Mouse (Mus musculus) stomach, embryonic 14.5 days (tissue): ENCODE measurements around the gene Rheb. TPM values are rescaled to one million over a fixed set of nuclear protein-coding genes. Genes with fewer than 3 reads are reported as not detected.

Experiments
- ATAC-seq: fragments of 200-750 bp; cut with Nextera tagmentation; 2 replicates; pipeline ENCODE4 v1.8.0; 2017; ENCODE audit warnings: low read depth, moderate TSS enrichment; ENCODE audit not compliant: insufficient number of reproducible peaks, insufficient read depth, low FRiP score
- H3K27ac ChIP-seq: fragments of 300-500 bp; sonication (generic); 2 replicates; pipeline ENCODE4 v1.5.1; 2014; ENCODE audit warnings: mild to moderate bottlenecking, low read length, moderate library complexity, mixed read lengths
- H3K27me3 ChIP-seq: fragments of 300-500 bp; sonication (generic); 2 replicates; pipeline ENCODE4 v1.6.1; 2014; ENCODE audit warnings: low read length, control low read depth, mixed read lengths; ENCODE audit not compliant: control insufficient read depth, insufficient read depth
- H3K36me3 ChIP-seq: fragments of 300-500 bp; sonication (generic); 2 replicates; pipeline ENCODE4 v1.6.1; 2014; ENCODE audit warnings: mild to moderate bottlenecking, control low read depth, low read length, moderate library complexity, mixed read lengths; ENCODE audit not compliant: control insufficient read depth, insufficient read depth
- H3K4me1 ChIP-seq: fragments of 300-500 bp; sonication (generic); 2 replicates; pipeline ENCODE4 v1.6.1; 2014; ENCODE audit warnings: low read length, control low read depth, mixed read lengths; ENCODE audit not compliant: control insufficient read depth, insufficient read depth
- H3K4me2 ChIP-seq: fragments of 300-500 bp; sonication (generic); replicated peaks from 2 replicates; pipeline ENCODE4 v1.6.1; 2014; ENCODE audit warnings: low read depth, low read length, control low read depth
- H3K4me3 ChIP-seq: fragments of 300-500 bp; sonication (generic); 2 replicates; pipeline ENCODE4 v1.5.1; 2014; ENCODE audit warnings: low read depth, low read length, control low read depth
- H3K9ac ChIP-seq: fragments of 300-500 bp; sonication (generic); replicated peaks from 2 replicates; pipeline ENCODE4 v1.6.1; 2014; ENCODE audit warnings: low read depth, mild to moderate bottlenecking, control low read depth, low read length, moderate library complexity, mixed read lengths
- H3K9me3 ChIP-seq: fragments of 300-500 bp; sonication (generic); 2 replicates; pipeline ENCODE4 v1.6.1; 2016; ENCODE audit warnings: low read depth, low read length, control low read depth; ENCODE audit not compliant: control insufficient read depth
- WGBS: fragments of 180-500 bp; shearing (Covaris S2); extraction: QIAGEN DNeasy Blood & Tissue Kit; methylation state at CpG from one replicate; pipeline ENCODE4 v1.1.7; 2014; 5-methylcytosine and 5-hydroxymethylcytosine counted together
- polyA plus RNA-seq: library from polyadenylated mRNA; unstranded; fragments of >200 nt; fragmentation: Nextera tagmentation; extraction: Ambion mirVana; gene quantifications from 2 replicates; pipeline ENCODE4 v1.2.1, GENCODE M21; 2014

Gene Rheb
- polyA plus RNA-seq, 1 experiment from 2014 or later: 226 TPM

DNA sequence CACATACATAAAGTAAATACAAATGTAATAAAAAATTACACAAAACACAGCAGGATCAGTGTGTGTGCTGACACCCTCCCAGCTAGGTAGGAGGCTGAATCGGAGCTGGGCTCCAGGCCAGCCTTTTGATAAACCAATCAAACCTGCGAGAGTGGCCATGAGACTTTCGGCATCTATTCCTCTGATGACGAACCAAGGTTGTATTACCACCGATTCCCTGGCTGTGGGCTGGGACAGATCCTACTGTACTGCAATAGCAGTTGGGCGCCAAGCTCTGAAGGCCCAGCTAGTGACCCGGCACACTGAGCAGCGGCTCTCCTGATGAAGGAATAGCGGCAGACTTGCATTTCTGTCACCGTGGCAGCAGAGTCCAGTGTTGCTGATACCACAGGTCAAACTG, 43.8 kb downstream of the Rheb start:
- H3K9ac ChIP-seq: no peak overlapping the region
- WGBS: 62% methylated on average over 10 of the region's 10 CpGs
- no peak overlapping the region for H3K4me3 ChIP-seq
- H3K4me2 ChIP-seq: no peak overlapping the region
- no peaks in the 10 kb centered on the region for H3K4me1 ChIP-seq
- H3K27ac ChIP-seq: no peak overlapping the region
- H3K9me3 ChIP-seq: no peaks in the 10 kb centered on the region
- H3K36me3 ChIP-seq: peaks cover 12% of the 10 kb centered on the region; the same call in 1 of the 2 replicates
- no peaks in the 10 kb centered on the region for H3K27me3 ChIP-seq
- ATAC-seq: no peak

DNA sequence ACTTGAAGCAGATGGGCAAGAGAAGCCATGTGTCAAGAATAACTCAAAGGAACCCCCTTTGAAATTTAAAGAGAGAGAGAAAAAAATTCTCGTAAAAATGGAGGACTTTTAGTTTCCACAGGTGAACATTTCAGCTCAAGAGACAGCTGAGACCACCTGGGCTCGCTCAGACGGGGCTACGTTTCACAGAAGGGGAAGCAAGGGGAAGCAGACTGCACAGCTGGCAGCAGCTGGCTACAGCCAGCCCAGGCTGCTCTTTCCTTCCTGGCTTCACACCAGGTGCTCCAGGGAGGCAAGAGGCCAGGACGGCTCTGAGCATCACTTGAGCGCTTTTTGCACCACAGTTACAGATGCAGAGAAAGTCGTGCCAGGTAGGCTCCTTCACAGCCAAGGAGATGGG, 44.6 kb downstream of the Rheb start:
- Histone ChIP-seq H3K36me3 (peaks cover 7% of the 10 kb centered on the region; the same call in 1 of the 2 replicates), H3K4me2 (no peak overlapping the region), H3K27me3 (no peaks in the 10 kb centered on the region), H3K9me3 (no peaks in the 10 kb centered on the region), H3K9ac (no peak overlapping the region), H3K27ac (no peak overlapping the region), H3K4me1 (no peaks in the 10 kb centered on the region), H3K4me3 (no peak overlapping the region)
- 37% methylated on average over 7 of the region's 7 CpGs for WGBS
- no peak for ATAC-seq

DNA sequence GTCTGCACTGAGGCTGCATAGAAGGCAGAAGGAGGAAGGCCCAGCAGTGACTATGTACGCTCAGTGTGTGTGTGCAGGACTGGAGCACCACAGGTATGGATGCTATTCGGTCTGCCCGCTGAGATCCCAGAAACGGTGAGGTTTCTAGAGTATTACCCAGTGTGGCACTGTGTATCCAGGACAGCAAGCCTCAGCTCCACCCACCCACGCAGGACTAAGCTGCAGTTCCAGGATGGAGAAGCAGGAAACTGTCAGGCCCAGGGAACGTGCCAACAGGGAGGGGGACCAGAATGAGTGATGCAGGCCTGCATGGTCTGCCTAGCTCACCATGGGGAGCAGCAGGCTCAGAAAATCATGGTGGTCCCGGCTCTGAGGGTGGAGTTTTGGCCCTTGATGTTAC, 49.5 kb downstream of the Rheb start:
- Histone ChIP-seq H3K9ac (no peak overlapping the region), H3K27me3 (no peaks in the 10 kb centered on the region), H3K4me1 (no peaks in the 10 kb centered on the region), H3K9me3 (no peaks in the 10 kb centered on the region), H3K27ac (no peak overlapping the region), H3K36me3 (no peaks in the 10 kb centered on the region), H3K4me2 (no peak overlapping the region), H3K4me3 (no peak overlapping the region)
- WGBS: 67% methylated on average over 7 of the region's 7 CpGs
- no peak for ATAC-seq

DNA sequence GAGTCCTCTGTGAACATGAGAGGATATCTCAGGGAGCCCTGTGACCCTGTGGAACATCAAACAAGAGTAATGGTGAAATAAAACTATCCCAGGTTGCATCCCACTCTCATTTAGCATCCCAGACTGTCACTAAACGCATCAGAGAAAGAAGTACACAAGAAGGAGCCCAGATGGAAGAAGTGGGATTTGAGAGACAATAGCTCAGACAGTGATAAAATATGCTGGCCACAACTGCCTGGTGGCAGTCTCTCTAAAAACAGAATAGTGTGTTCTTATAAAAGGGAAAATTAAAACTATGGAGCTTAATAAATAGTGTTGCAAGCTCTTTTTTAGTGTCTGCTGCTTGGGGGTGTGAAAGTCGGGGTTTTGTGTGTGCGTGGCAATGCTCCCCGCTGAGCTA, 59.5 kb downstream of the Rheb start:
- Histone ChIP-seq H3K4me2 (no peak overlapping the region), H3K27me3 (no peaks in the 10 kb centered on the region), H3K9ac (no peak overlapping the region), H3K4me3 (no peak overlapping the region), H3K36me3 (no peaks in the 10 kb centered on the region), H3K27ac (no peak overlapping the region), H3K9me3 (no peaks in the 10 kb centered on the region), H3K4me1 (no peaks in the 10 kb centered on the region)
- 80% methylated on average over 4 of the region's 4 CpGs for WGBS
- no peak for ATAC-seq

DNA sequence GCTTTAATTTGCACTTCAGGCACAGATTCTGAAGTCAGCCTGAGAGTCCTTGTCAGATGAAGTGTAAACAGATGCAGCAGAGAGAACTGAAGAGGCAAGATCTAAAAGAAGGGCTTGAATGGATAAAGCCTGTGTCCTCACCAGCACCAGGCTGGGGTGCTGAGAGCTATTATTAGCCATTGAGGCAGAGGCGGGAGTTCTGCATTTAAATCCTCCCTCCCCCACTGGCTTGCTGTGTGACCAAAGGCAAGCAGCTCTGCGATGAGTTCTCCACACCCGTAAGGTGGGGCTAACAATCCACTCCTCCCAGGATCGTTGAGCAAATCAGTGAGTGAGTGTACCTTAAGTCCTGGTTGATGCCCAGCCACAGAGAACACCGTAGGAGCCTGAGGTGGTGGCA, 61.4 kb downstream of the Rheb start:
- Histone ChIP-seq H3K27me3 (no peaks in the 10 kb centered on the region), H3K27ac (no peak overlapping the region), H3K36me3 (no peaks in the 10 kb centered on the region), H3K4me1 (no peaks in the 10 kb centered on the region), H3K9ac (no peak overlapping the region), H3K9me3 (no peaks in the 10 kb centered on the region), H3K4me2 (no peak overlapping the region), H3K4me3 (no peak overlapping the region)
- WGBS: 31% methylated on average over 5 of the region's 5 CpGs
- ATAC-seq: no peak

DNA sequence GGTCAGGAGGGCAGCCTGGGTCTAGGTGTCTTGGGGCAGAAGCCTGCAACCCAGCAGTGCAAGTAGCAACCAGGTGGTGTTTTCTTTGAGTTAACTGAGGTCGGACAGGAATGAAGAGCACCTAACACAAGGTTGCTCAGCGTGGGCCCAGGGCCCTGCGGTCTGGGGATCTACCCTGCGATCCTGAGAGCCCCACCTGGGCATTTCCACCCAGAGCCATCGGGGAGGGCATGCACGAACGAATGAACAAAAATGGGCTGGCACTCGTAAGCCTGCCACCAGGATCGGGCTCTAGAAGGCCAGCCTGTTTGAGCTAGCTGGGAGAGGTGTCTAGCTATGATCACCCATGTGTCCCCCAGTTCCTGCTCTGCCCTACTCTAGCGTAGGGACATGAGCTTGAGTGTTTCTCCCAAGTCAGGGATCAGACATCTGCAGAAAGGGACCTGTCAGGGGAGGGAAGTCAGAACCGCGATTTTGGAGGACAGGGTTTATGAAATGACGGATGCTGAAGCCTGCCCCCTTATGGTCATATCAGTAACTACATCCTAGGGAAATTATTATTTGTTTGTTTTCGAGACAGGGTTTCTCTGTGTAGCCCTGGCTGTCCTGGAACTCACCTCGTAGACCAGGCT, 62.4 kb downstream of the Rheb start:
- H3K4me2 ChIP-seq: no peak overlapping the region
- no peak overlapping the region for H3K27ac ChIP-seq
- ATAC-seq: no peak
- no peaks in the 10 kb centered on the region for H3K27me3 ChIP-seq
- H3K4me1 ChIP-seq: no peaks in the 10 kb centered on the region
- WGBS: 52% methylated on average over 15 of the region's 15 CpGs
- H3K36me3 ChIP-seq: no peaks in the 10 kb centered on the region
- no peak overlapping the region for H3K4me3 ChIP-seq
- no peak overlapping the region for H3K9ac ChIP-seq
- no peaks in the 10 kb centered on the region for H3K9me3 ChIP-seq

DNA sequence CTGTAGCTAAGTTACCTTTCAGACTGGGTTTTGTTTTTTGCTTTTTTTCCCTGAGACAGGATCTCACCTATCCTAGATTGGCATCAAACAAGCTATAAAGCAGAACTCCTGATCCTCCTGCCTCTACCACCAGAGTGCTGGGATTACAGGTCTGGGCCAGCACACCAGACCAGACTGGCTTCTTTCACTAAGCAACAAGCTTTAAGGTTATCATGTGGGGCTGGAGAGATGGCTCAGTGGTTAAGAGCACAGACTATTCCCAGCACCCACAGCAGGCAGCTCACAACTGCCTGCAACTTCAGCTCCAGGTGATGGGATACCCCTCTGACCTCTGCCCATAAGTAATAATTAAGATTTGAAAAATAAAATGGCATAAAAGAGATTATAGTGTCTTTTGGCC, 63.1 kb downstream of the Rheb start:
- Histone ChIP-seq H3K9ac (no peak overlapping the region), H3K27ac (no peak overlapping the region), H3K36me3 (no peaks in the 10 kb centered on the region), H3K4me3 (no peak overlapping the region), H3K4me2 (no peak overlapping the region), H3K4me1 (no peaks in the 10 kb centered on the region), H3K9me3 (no peaks in the 10 kb centered on the region), H3K27me3 (no peaks in the 10 kb centered on the region)
- no peak for ATAC-seq

DNA sequence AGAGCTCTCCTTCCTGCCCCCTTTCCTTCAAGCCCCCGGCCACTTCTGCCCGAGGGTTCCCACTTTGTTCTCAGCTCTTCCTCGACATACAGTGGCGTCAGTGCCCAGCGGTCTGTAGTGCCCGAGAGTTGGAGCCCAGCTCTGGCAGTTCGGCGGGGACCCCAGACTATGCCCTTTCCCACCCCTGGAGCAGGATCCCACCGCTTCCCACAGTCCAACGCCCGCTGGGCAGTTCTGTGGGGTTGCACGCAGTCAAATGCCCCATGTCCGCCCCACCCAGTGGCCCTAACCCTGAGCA, 63.6 kb downstream of the Rheb start:
- no peak overlapping the region for H3K27ac ChIP-seq
- H3K4me3 ChIP-seq: no peak overlapping the region
- ATAC-seq: no peak
- 47% methylated on average over 13 of the region's 13 CpGs for WGBS
- H3K4me1 ChIP-seq: no peaks in the 10 kb centered on the region
- H3K36me3 ChIP-seq: no peaks in the 10 kb centered on the region
- 0 out of 2 replicates have a peak overlapping the region, but pooled peaks have one; percentile 3 for H3K4me2 ChIP-seq
- H3K27me3 ChIP-seq: no peaks in the 10 kb centered on the region
- H3K9ac ChIP-seq: no peak overlapping the region
- H3K9me3 ChIP-seq: no peaks in the 10 kb centered on the region

DNA sequence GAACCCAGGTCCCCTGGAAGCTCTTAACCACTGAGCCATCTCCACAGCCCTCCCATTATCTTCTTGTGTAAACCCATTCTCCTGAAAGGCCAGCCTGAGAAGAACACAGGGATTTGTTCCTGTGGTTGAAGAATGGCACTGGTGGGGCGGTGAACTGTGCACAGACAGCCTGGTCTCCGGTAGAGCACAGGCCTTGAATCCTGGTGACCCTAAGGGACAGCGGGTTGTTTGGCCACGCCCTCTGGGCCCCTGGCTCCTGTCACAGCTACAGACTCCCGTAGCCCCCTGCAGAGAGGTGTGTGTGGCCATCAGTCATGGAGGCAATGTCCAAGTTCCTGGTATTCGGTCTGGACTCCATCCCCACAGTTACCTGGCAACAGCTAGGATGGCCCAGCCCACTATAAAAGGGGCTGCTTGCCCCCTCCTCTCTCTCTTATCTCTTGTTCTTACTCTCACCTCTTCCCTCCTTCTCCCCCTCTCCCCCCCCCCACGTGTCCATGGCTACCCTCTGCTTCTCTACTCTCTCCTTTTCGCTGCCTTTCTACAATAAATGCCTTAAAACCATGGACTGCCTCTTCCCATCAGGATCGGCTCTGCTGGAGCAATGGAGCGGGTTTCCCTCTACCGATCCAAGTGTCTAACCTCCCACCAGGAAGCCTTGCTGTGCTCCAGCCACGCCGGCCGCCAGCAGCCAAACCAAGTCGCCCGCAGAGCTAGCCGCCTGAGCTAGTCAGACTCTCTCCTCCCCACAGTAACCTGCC, 64.2 kb downstream of the Rheb start:
- Histone ChIP-seq H3K9ac (no peak overlapping the region), H3K9me3 (no peaks in the 10 kb centered on the region), H3K4me1 (no peaks in the 10 kb centered on the region), H3K4me3 (no peak overlapping the region), H3K36me3 (no peaks in the 10 kb centered on the region), H3K27me3 (no peaks in the 10 kb centered on the region), H3K27ac (no peak overlapping the region), H3K4me2 (0 out of 2 replicates have a peak overlapping the region, but pooled peaks have one; percentile 3)
- 25% methylated on average over 17 of the region's 17 CpGs for WGBS
- no peak; the same call in 1 of the 2 replicates for ATAC-seq
